Mouse (Mus musculus) thymus, adult 2 months (tissue): ENCODE results near the gene Rpusd2. TPM values are rescaled to one million over a fixed set of nuclear protein-coding genes. Genes with fewer than 3 reads are reported as not detected.

Experiments used
- DNase-seq: peaks from one replicate; pipeline ENCODE4 v3.0.0; 2021
- H3K27ac ChIP-seq: fragments of 200-500 bp; 2 replicates; pipeline ENCODE4 v1.5.1; 2012; ENCODE audit warnings: low read length, control low read depth; ENCODE audit not compliant: control insufficient read depth, insufficient read depth
- H3K27me3 ChIP-seq: fragments of 200-500 bp; 2 replicates; pipeline ENCODE4 v1.6.1; 2012; ENCODE audit warnings: mild to moderate bottlenecking, low read length, moderate library complexity, mixed read lengths; ENCODE audit not compliant: control insufficient read depth, insufficient read depth
- H3K36me3 ChIP-seq: fragments of 200-500 bp; 2 replicates; pipeline ENCODE4 v1.6.1; 2012; ENCODE audit warnings: mild to moderate bottlenecking, low read length, moderate library complexity; ENCODE audit not compliant: control insufficient read depth, insufficient read depth
- H3K4me1 ChIP-seq: fragments of 200-500 bp; replicated peaks from 2 replicates; pipeline ENCODE4 v1.6.1; 2012; ENCODE audit warnings: low read length; ENCODE audit not compliant: control insufficient read depth, insufficient read depth
- H3K4me3 ChIP-seq: fragments of 200-500 bp; 2 replicates; pipeline ENCODE4 v1.5.1; 2012; ENCODE audit warnings: mild to moderate bottlenecking, low read length, control low read depth, moderate library complexity; ENCODE audit not compliant: control insufficient read depth, insufficient read depth
- CTCF ChIP-seq: fragments of 200-500 bp; IDR thresholded peaks from 2 replicates; pipeline ENCODE4 v1.5.1; 2012; ENCODE audit warnings: mild to moderate bottlenecking, control low read depth, low read length, moderate library complexity, borderline replicate concordance; ENCODE audit not compliant: control insufficient read depth, poor library complexity, insufficient read depth; ENCODE audit errors: extremely low read depth
- POLR2A ChIP-seq: fragments of 200-500 bp; IDR thresholded peaks from 2 replicates; pipeline ENCODE4 v1.6.1; 2012; ENCODE audit warnings: mild to moderate bottlenecking, low read length, control low read depth, moderate library complexity; ENCODE audit not compliant: control insufficient read depth, poor library complexity, insufficient read depth; ENCODE audit errors: extremely low read depth
- WGBS: fragments of 180-500 bp; shearing (Covaris S2); methylation state at CpG from one replicate; pipeline ENCODE4 v1.1.7; 2018; 5-methylcytosine and 5-hydroxymethylcytosine counted together
- polyA plus RNA-seq: library from polyadenylated mRNA; depleted of rRNA; stranded (reverse); fragments of >200 nt; gene quantifications from 2 replicates; pipeline ENCODE4 v1.2.3, GENCODE M21; 2012; rRNA removed

Rpusd2 gene
- polyA plus RNA-seq, 1 experiment = 7.8 TPM

DNA sequence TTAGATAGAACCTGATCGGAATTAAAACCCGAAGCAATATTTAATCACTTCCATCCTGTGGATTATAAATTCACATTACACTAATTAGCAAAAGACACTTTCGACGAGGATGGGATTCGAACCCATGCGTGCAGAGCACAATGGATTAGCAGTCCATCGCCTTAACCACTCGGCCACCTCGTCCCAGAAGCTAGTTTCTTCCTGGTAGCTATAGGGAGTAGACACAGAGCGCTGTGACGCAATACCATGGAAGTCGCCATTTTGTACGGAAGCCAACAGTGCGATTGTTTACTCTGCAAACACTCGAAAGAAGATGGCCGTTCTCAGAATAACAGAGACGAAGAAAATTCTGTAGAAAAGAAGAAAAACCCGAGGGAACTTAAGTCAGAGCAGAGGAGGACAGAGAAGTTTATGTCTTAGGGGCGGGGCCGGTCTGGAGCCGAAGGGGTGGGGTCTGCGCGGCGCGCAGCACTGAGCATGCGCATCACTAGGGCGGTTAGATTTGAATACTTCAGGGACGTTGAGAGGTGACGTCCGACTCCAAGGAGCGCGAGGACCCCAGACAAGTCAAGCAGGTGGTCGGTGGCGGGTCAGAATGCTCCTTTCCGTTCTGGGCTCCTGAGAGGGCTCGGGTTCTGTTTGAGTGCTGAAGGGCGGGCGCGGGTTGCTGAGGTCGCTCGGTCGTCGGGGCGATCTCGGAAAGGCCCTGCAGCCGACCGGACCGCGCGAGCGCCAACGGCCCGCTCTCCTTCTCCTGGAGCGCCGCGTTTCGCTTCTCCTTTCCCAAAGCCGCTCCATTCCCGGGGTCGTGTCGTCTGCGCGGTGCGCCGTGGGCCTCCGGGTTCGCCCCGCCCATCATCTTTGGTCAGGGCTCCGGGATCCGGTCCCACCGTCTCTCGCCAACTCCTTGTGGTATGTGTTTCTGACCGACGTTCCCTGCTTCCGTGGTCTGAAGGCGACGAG lies 12.3 kb downstream of the Rpusd2 start, which contains the start of gene Knl1:
TSS of gene Knl1 (plus strand) at position 471 of the 963 bp plus-strand sequence.
- Histone ChIP-seq H3K36me3 (no peaks in the 10 kb centered on the region), H3K4me1 (no peaks in the 10 kb centered on the region), H3K4me3 (peak within 1 kb of the TSS; percentile 96), H3K27me3 (no peaks in the 10 kb centered on the region), H3K27ac (peak within 1 kb of the TSS; percentile 89)
- TF ChIP-seq POLR2A = 0 out of 2 replicates have a peak, but pooled peaks have one; percentile 38
- TF ChIP-seq CTCF = no peak
- peak; percentile 92 for DNase-seq
- under 1% methylated on average over 77 of the region's 77 CpGs for WGBS

DNA sequence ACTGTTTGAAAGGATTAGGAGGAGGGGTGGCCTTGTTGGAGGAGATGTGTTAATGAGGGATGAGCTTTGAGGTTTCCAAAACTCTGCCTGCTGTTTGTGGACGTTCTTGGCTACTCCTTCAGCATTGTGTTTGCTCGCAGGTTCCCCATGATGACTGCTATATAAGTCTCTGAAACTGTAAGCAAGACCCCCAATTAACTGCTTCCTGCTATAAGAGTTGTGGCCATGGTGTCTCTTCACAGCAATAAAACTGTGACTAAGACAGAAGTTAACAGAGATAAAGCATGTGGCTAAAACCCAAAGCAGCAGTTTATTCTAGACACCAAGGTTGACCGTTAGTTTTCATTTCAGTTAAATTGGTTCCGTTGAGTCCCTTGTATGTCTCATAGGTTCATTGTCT lies 13.3 kb downstream of the Rpusd2 start:
- Histone ChIP-seq H3K4me1 (no peaks in the 10 kb centered on the region), H3K36me3 (no peaks in the 10 kb centered on the region), H3K27ac (no peak overlapping the region), H3K4me3 (peak overlapping the region; percentile 26), H3K27me3 (no peaks in the 10 kb centered on the region)
- DNase-seq = no peak
- WGBS = 21% methylated on average over 4 of the region's 4 CpGs
- TF ChIP-seq POLR2A (no peak), CTCF (no peak)

DNA sequence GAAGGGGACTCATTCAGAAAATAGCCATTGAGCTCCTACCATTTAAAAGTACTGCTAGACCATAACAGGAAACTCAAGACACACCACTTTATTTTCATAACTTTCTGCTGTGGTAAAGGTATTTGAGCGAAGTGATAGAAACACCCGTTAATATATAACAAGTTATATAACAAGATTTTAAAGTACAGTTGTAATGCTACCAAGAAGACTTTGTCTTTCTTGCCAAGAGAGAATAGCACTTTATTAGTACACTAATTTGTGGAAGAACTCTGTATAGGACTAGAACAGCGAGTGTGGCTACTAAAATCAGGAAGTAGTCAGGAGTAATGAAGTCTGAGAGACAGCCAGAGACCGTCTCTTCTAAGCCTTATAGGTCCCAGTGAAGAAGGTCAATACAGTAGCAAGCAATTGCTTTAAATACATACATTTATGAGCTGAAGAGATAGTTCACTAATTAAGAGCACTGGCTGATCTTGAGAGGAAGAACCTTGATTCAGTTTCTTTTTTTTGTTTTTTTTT lies 15.6 kb downstream of the Rpusd2 start:
- WGBS = 53% methylated on average over 4 of the region's 4 CpGs
- DNase-seq = no peak
- Histone ChIP-seq H3K4me3 (no peak overlapping the region), H3K36me3 (no peaks in the 10 kb centered on the region), H3K4me1 (no peaks in the 10 kb centered on the region), H3K27me3 (no peaks in the 10 kb centered on the region), H3K27ac (no peak overlapping the region)
- TF ChIP-seq POLR2A (no peak), CTCF (no peak)

DNA sequence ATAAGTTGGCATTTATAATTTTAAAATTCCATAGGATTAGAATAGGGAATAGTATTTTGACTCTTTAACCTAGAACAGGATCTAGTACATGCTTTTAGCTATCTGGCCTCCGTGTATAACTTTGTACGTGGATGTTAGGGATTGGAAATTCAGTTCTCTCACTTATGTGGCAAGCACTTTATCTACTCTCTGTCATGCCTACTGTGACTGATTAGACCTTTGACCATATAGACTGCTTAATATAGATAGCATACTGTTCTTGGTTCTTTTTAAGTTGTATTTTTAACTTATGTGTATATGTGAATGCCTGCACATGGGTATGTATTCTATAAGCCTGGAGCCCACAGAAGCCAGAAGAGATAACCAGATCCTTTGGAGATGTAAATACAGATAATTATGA lies 25.5 kb downstream of the Rpusd2 start:
- WGBS = 100% methylated on average over 2 of the region's 2 CpGs
- Histone ChIP-seq H3K27ac (no peak overlapping the region), H3K36me3 (peaks cover 31% of the 10 kb centered on the region), H3K27me3 (no peaks in the 10 kb centered on the region), H3K4me1 (no peaks in the 10 kb centered on the region), H3K4me3 (no peak overlapping the region)
- TF ChIP-seq POLR2A (no peak), CTCF (no peak)
- no peak for DNase-seq

DNA sequence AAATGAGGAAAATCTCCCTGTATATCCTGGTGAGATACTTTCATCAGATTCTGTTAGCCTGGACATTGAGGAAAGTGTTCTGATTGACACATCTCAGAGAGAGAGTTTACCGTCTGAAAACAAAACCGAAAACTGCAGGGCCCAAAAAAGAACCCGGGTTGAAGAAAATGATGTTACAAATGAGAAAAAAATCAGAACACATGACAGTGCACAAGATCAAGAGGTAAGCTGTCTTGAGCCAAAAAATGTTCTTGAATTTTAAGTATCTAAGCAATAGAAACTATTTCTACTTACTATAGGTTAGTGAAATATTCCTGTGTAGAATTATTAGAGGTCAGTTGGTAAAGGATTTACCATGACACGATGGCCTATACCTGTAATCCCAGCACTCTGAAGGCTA lies 37.8 kb downstream of the Rpusd2 start:
- peaks cover 38% of the 10 kb centered on the region for H3K36me3 ChIP-seq
- WGBS = 93% methylated on average over 4 of the region's 4 CpGs
- no peak for DNase-seq
- no peak for TF ChIP-seq POLR2A
- TF ChIP-seq CTCF = no peak
- no peaks in the 10 kb centered on the region for H3K27me3 ChIP-seq
- no peak overlapping the region for H3K4me3 ChIP-seq
- H3K4me1 ChIP-seq = no peaks in the 10 kb centered on the region
- no peak overlapping the region for H3K27ac ChIP-seq

DNA sequence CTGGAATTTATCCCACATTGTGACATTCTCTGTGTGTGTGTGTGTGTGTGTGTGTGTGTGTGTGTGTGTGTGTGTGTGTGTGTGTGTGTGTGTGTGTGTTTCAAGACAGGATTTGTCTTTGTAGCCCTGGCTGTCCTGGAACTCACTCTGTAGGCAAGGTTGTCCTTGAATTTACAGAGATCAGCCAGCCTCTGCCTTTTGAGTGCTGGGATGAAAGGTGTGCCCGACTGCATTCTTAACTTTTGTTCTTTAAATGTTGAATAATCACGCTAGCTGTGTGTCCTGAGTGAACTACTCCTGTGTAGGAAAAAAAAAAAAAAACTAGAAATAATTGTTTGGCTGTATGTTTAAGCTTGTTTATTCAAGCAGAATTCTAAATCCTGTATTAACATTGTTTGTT lies 51.6 kb downstream of the Rpusd2 start:
- H3K27me3 ChIP-seq = no peaks in the 10 kb centered on the region
- WGBS = 96% methylated on average over 2 of the region's 2 CpGs

More for the DNA sequence above, 51.6 kb downstream of the Rpusd2 start:
- no peak overlapping the region for H3K27ac ChIP-seq
- DNase-seq = no peak
- no peaks in the 10 kb centered on the region for H3K4me1 ChIP-seq
- no peak for TF ChIP-seq CTCF
- TF ChIP-seq POLR2A = no peak
- no peak overlapping the region for H3K4me3 ChIP-seq
- H3K36me3 ChIP-seq = peaks cover 51% of the 10 kb centered on the region

Other genes with a start within 250 kb of the Rpusd2 start
- gene Knstrn, start 220.8 kb upstream of the Rpusd2 start, polyA plus RNA-seq = 19.4 and 22.8 TPM in 2 replicates
- 48.3 and 50.6 TPM in 2 replicates for gene Ivd, start 172.8 kb upstream of the Rpusd2 start, polyA plus RNA-seq
- gene Bahd1, start 134.4 kb upstream of the Rpusd2 start, polyA plus RNA-seq = 38.7 and 40.0 TPM in 2 replicates
- 9.0 and 10.3 TPM in 2 replicates for gene Chst14, start 108.3 kb upstream of the Rpusd2 start, polyA plus RNA-seq
- 6.1 and 7.1 TPM in 2 replicates for gene Ccdc32, start 5.4 kb upstream of the Rpusd2 start, polyA plus RNA-seq
- gene Knl1, start 12.3 kb downstream of the Rpusd2 start, polyA plus RNA-seq = 3.8 and 4.8 TPM in 2 replicates
- gene Rad51, start 78.0 kb downstream of the Rpusd2 start, polyA plus RNA-seq = 22.1 and 33.4 TPM in 2 replicates
- 19.3 and 21.6 TPM in 2 replicates for gene Rmdn3, start 122.2 kb downstream of the Rpusd2 start, polyA plus RNA-seq
- 12.5 and 16.3 TPM in 2 replicates for gene Gchfr, start 133.0 kb downstream of the Rpusd2 start, polyA plus RNA-seq
- 0.70 and 1.1 TPM in 2 replicates for gene Gm14137, start 139.7 kb downstream of the Rpusd2 start, polyA plus RNA-seq
- gene Zfyve19, start 173.8 kb downstream of the Rpusd2 start, polyA plus RNA-seq = 56.2 and 60.9 TPM in 2 replicates
- 6.4 and 7.1 TPM in 2 replicates for gene Dnajc17, start 174.0 kb downstream of the Rpusd2 start, polyA plus RNA-seq
- 0.42 and 0.92 TPM in 2 replicates for gene Ppp1r14d, start 195.1 kb downstream of the Rpusd2 start, polyA plus RNA-seq
- 21.2 and 22.0 TPM in 2 replicates for gene Spint1, start 202.6 kb downstream of the Rpusd2 start, polyA plus RNA-seq
- gene Rhov, start 236.5 kb downstream of the Rpusd2 start, polyA plus RNA-seq = 2.6 and 3.5 TPM in 2 replicates